Mouse (Mus musculus): ENCODE measurements around the gene Zfp846.

The Zfp846 gene

GRCm38 (mm10) chr9:20638552-20638951, 57.5 kb downstream of the Zfp846 start:
- DNase-seq, result no peak

GRCm38 (mm10) chr9:20639486-20639885, 58.4 kb downstream of the Zfp846 start:
- peak in 1 of 2 experiments; percentile 40 for DNase-seq

GRCm38 (mm10) chr9:20641501-20641900, 60.4 kb downstream of the Zfp846 start:
- no peak for DNase-seq

GRCm38 (mm10) chr9:20642101-20642895, 61.2 kb downstream of the Zfp846 start, which contains the start of gene Ubl5:
TSS of gene Ubl5 (plus strand) at chr9:20642878.
- DNase-seq, result peak; percentile 93 to 97

GRCm38 (mm10) chr9:20642896-20643466, 61.9 kb downstream of the Zfp846 start:
- peak; percentile 85 to 93 for DNase-seq

- DNase-seq, result no peak
Measured at GRCm38 (mm10) chr9:20643781-20644180, 62.7 kb downstream of the Zfp846 start.

- peak; percentile 52 to 69 for DNase-seq
Measured at GRCm38 (mm10) chr9:20644360-20645081, 63.4 kb downstream of the Zfp846 start, which contains the start of gene Fbxl12. TSS of gene Fbxl12 (minus strand) at chr9:20644767.

- no peak for DNase-seq
Measured at GRCm38 (mm10) chr9:20645121-20645520, 64.0 kb downstream of the Zfp846 start.

- DNase-seq, result peak; percentile 98 to 99
Measured at GRCm38 (mm10) chr9:20651602-20652259, 70.6 kb downstream of the Zfp846 start, which contains the start of gene Pin1. TSS of gene Pin1 (plus strand) at chr9:20652095.

GRCm38 (mm10) chr9:20652260-20652658, 71.2 kb downstream of the Zfp846 start:
- no peak for DNase-seq

GRCm38 (mm10) chr9:20653859-20654258, 72.8 kb downstream of the Zfp846 start:
- no peak for DNase-seq
